Mouse (Mus musculus) adrenal gland, adult 2 months (tissue): ENCODE data around the gene Rhox4g. TPM values are rescaled to one million over a fixed set of nuclear protein-coding genes. Genes with fewer than 3 reads are reported as not detected.
"Not testable (repeated sequence)": the region's sequence is repeated elsewhere in the genome, so short reads cannot be mapped to it uniquely, and the experiment has no call there.

Experiments used
- DNase-seq: peaks from one replicate; pipeline ENCODE4 v3.0.0; 2021
- long read RNA-seq: library from polyadenylated mRNA; stranded (forward); transcript quantifications from one replicate; pipeline ENCODE4 v2.0.0, GENCODE M21; 2021
- polyA plus RNA-seq: library from polyadenylated mRNA; depleted of rRNA; stranded (reverse); fragments of >200 nt; gene quantifications from 2 replicates; pipeline ENCODE4 v1.2.3, GENCODE M21; 2012; rRNA removed
- total RNA-seq, 2 experiments: library from RNA; stranded (reverse); gene quantifications; 2 replicates each; pipeline ENCODE4 v1.2.3; 2021

Gene Rhox4g
- not detected for total RNA-seq
- polyA plus RNA-seq: not detected in 2 replicates
- long read RNA-seq: 0 reads

- not testable (repeated sequence) for DNase-seq
Measured at GRCm38 (mm10) chrX:37651227-37651626, at the start of gene Rhox4g. Rhox4g (minus strand) TSS chrX:37651327.

GRCm38 (mm10) chrX:37692261-37692660 is 41.1 kb upstream of the Rhox4g start:
- no peak for DNase-seq

GRCm38 (mm10) chrX:37683031-37683715 is 32.0 kb upstream of the Rhox4g start:
- no peak for DNase-seq

GRCm38 (mm10) chrX:37673177-37673576 is 22.1 kb upstream of the Rhox4g start, which contains the start of gene Rhox2h:
Rhox2h (minus strand) TSS chrX:37673277.
- DNase-seq: not testable (repeated sequence)

- not testable (repeated sequence) for DNase-seq
Measured at GRCm38 (mm10) chrX:37668664-37669063, 17.5 kb upstream of the Rhox4g start, which contains the start of gene Rhox3h. Rhox3h (minus strand) TSS chrX:37668764.

- not testable (repeated sequence) for DNase-seq
Measured at GRCm38 (mm10) chrX:37643370-37643769, 7.8 kb downstream of the Rhox4g start, which contains the start of gene Rhox2g. Rhox2g (minus strand) TSS chrX:37643470.

- not testable (repeated sequence) for DNase-seq
Measured at GRCm38 (mm10) chrX:37628512-37628911, 22.6 kb downstream of the Rhox4g start, which contains the start of gene Rhox3g. Rhox3g (minus strand) TSS chrX:37628612.

- DNase-seq: not testable (repeated sequence)
Measured at GRCm38 (mm10) chrX:37607604-37608003, 43.5 kb downstream of the Rhox4g start, which contains the start of gene Rhox4f. Rhox4f (minus strand) TSS chrX:37607704.

Other genes with a start within 250 kb of the Rhox4g start
- not detected for gene Rhox2b, start 239.3 kb downstream of the Rhox4g start, total RNA-seq
- gene Rhox2b, start 239.3 kb downstream of the Rhox4g start, polyA plus RNA-seq: not detected in 2 replicates
- not detected for gene Rhox4b, start 218.8 kb downstream of the Rhox4g start, total RNA-seq
- not detected in 2 replicates for gene Rhox4b, start 218.8 kb downstream of the Rhox4g start, polyA plus RNA-seq
- gene Rhox2c, start 197.6 kb downstream of the Rhox4g start, total RNA-seq: not detected
- not detected in 2 replicates for gene Rhox2c, start 197.6 kb downstream of the Rhox4g start, polyA plus RNA-seq
- gene Rhox3c, start 192.7 kb downstream of the Rhox4g start, total RNA-seq: not detected
- gene Rhox3c, start 192.7 kb downstream of the Rhox4g start, polyA plus RNA-seq: not detected in 2 replicates
- not detected for gene Rhox4c, start 171.0 kb downstream of the Rhox4g start, total RNA-seq
- not detected in 2 replicates for gene Rhox4c, start 171.0 kb downstream of the Rhox4g start, polyA plus RNA-seq
- gene Rhox2d, start 157.9 kb downstream of the Rhox4g start, total RNA-seq: not detected
- not detected in 2 replicates for gene Rhox2d, start 157.9 kb downstream of the Rhox4g start, polyA plus RNA-seq
- gene Rhox4d, start 137.0 kb downstream of the Rhox4g start, total RNA-seq: not detected
- gene Rhox4d, start 137.0 kb downstream of the Rhox4g start, polyA plus RNA-seq: not detected in 2 replicates
- gene Rhox2e, start 120.9 kb downstream of the Rhox4g start, total RNA-seq: not detected
- gene Rhox2e, start 120.9 kb downstream of the Rhox4g start, polyA plus RNA-seq: not detected in 2 replicates
- not detected for gene Rhox3e, start 109.3 kb downstream of the Rhox4g start, total RNA-seq
- not detected in 2 replicates for gene Rhox3e, start 109.3 kb downstream of the Rhox4g start, polyA plus RNA-seq
- gene Rhox4e, start 93.9 kb downstream of the Rhox4g start, total RNA-seq: not detected
- not detected in 2 replicates for gene Rhox4e, start 93.9 kb downstream of the Rhox4g start, polyA plus RNA-seq
- gene Rhox2f, start 79.9 kb downstream of the Rhox4g start, total RNA-seq: not detected
- not detected in 2 replicates for gene Rhox2f, start 79.9 kb downstream of the Rhox4g start, polyA plus RNA-seq
- not detected for gene Rhox3f, start 70.3 kb downstream of the Rhox4g start, total RNA-seq
- not detected in 2 replicates for gene Rhox3f, start 70.3 kb downstream of the Rhox4g start, polyA plus RNA-seq
- gene Rhox4f, start 43.6 kb downstream of the Rhox4g start, total RNA-seq: not detected
- not detected in 2 replicates for gene Rhox4f, start 43.6 kb downstream of the Rhox4g start, polyA plus RNA-seq
- gene Rhox3g, start 22.7 kb downstream of the Rhox4g start, total RNA-seq: not detected
- not detected in 2 replicates for gene Rhox3g, start 22.7 kb downstream of the Rhox4g start, polyA plus RNA-seq
- not detected for gene Rhox2g, start 7.9 kb downstream of the Rhox4g start, total RNA-seq
- gene Rhox2g, start 7.9 kb downstream of the Rhox4g start, polyA plus RNA-seq: not detected in 2 replicates
- gene Rhox3h, start 17.4 kb upstream of the Rhox4g start, total RNA-seq: not detected
- gene Rhox3h, start 17.4 kb upstream of the Rhox4g start, polyA plus RNA-seq: not detected in 2 replicates
- gene Rhox2h, start 21.9 kb upstream of the Rhox4g start, total RNA-seq: not detected
- not detected in 2 replicates for gene Rhox2h, start 21.9 kb upstream of the Rhox4g start, polyA plus RNA-seq
- not detected for gene Rhox5, start 153.5 kb upstream of the Rhox4g start, total RNA-seq
- gene Rhox5, start 153.5 kb upstream of the Rhox4g start, polyA plus RNA-seq: not detected in 2 replicates
- gene Rhox6, start 175.6 kb upstream of the Rhox4g start, total RNA-seq: not detected
- gene Rhox6, start 175.6 kb upstream of the Rhox4g start, polyA plus RNA-seq: not detected in 2 replicates
- not detected for gene Rhox7a, start 180.4 kb upstream of the Rhox4g start, total RNA-seq
- not detected in 2 replicates for gene Rhox7a, start 180.4 kb upstream of the Rhox4g start, polyA plus RNA-seq
- gene Rhox8, start 227.6 kb upstream of the Rhox4g start, total RNA-seq: not detected
- gene Rhox8, start 227.6 kb upstream of the Rhox4g start, polyA plus RNA-seq: not detected in 2 replicates
- gene Rhox7b, start 245.9 kb upstream of the Rhox4g start, total RNA-seq: not detected
- gene Rhox7b, start 245.9 kb upstream of the Rhox4g start, polyA plus RNA-seq: not detected in 2 replicates